Mouse (Mus musculus): Measurements from ENCODE around the gene Pnpla3. TPM values are rescaled to one million over a fixed set of nuclear protein-coding genes. Genes with fewer than 3 reads are reported as not detected.

Gene Pnpla3
- polyA plus RNA-seq, 1 experiment, result 39.9 TPM

DNA sequence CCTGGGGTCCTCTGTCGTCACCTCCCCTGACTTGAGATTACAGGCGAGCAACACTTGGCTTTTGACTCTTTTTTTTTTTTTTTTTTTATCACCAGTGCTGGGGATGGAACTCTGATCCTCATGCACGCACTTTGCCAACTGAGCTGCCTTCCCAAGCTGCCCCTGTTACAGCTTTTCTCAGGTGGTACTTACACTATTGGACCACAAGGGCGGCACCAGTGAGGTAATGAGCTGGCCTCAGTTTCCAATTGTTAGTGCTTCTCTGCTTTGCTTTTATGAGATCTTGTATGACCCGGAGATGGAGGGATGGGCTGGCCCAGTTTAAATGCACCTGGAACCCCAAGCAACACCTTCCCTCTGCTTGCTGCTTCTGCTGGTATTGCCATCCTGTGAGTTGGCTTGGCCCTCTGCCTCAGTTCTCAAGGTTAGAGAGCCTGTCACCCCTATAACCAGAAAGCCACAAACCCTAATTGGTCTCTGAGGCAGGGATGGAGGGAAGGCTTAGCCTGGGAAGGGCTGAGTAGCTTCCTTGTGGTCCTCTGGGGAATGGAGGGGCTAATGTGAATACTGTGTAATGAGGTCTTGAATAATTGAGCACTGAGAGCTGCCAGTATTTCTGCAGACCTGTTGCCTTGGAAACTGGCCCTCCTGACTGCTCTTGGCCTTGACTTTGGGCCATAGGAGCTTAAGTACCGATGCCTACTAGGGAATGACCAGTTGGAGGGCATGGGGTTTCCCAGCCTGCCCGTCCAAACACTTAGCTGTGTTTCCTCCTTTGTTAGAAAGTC is 67.4 kb downstream of the Pnpla3 start:
- Histone ChIP-seq H3K27ac (ENCODE audit: insufficient read depth, low read length) (no peak overlapping the region), H3K27me3 (ENCODE audit: control insufficient read depth, insufficient read depth, low read length) (no peaks in the 10 kb centered on the region), H3K4me3 (replicated peaks; ENCODE audit: insufficient read depth, low read depth, low read length) (no peak overlapping the region), H3K4me1 (ENCODE audit: control insufficient read depth, insufficient read depth, low read length) (peaks cover 4% of the 10 kb centered on the region; the same call in 1 of the 2 replicates)
- DNase-seq, result no peak
- 78% methylated on average over 7 of the region's 7 CpGs for WGBS
- no peak for TF ChIP-seq CTCF (IDR thresholded peaks at IDR 0.05; ENCODE audit: borderline replicate concordance, insufficient read depth, low read depth, low read length)
- no peak for TF ChIP-seq POLR2A (IDR thresholded peaks at IDR 0.05; ENCODE audit: borderline replicate concordance, insufficient read depth, low read length)

DNA sequence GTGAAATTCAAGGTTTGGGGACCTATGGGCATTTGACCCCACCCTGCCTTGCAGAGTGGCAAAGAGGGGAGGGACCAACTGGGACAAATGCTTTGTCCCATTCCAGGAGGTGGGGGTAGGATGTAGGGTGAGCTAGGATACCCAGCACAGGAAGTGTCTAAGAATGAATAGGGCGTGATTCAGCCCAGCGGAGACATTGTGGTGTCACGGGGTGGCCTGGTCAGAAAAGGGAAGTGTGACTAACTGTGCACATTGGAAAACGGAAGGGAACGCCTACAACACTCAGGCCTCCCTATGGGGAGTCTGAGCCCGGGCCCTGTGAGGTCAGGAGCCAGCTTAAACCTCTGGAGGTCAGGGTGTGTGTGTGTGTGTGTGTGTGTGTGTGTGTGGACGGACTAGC is 68.0 kb downstream of the Pnpla3 start:
- Histone ChIP-seq H3K4me3 (replicated peaks; ENCODE audit: insufficient read depth, low read depth, low read length) (no peak overlapping the region), H3K27me3 (ENCODE audit: control insufficient read depth, insufficient read depth, low read length) (no peaks in the 10 kb centered on the region), H3K4me1 (ENCODE audit: control insufficient read depth, insufficient read depth, low read length) (peaks cover 3% of the 10 kb centered on the region; the same call in 1 of the 2 replicates), H3K27ac (ENCODE audit: insufficient read depth, low read length) (no peak overlapping the region)
- no peak for DNase-seq
- 70% methylated on average over 7 of the region's 7 CpGs for WGBS
- TF ChIP-seq CTCF (IDR thresholded peaks at IDR 0.05; ENCODE audit: borderline replicate concordance, insufficient read depth, low read depth, low read length), result no peak
- no peak for TF ChIP-seq POLR2A (IDR thresholded peaks at IDR 0.05; ENCODE audit: borderline replicate concordance, insufficient read depth, low read length)

Other genes with a start within 250 kb of the Pnpla3 start
- gene Efcab6, start 102.5 kb upstream of the Pnpla3 start, polyA plus RNA-seq (2012; rRNA removed), result 0.32 and 0.70 TPM in 2 replicates
- gene Sult4a1, start 62.1 kb upstream of the Pnpla3 start, polyA plus RNA-seq (2012; rRNA removed), result 334 and 363 TPM in 2 replicates
- gene Pnpla5, start 44.7 kb upstream of the Pnpla3 start, polyA plus RNA-seq (2012; rRNA removed), result not detected in 2 replicates
- gene Samm50, start 24.4 kb downstream of the Pnpla3 start, polyA plus RNA-seq (2012; rRNA removed), result 56.4 and 57.1 TPM in 2 replicates
- gene Parvb, start 64.2 kb downstream of the Pnpla3 start, polyA plus RNA-seq (2012; rRNA removed), result 16.4 and 18.1 TPM in 2 replicates
- 1.3 and 1.4 TPM in 2 replicates for gene Parvg, start 156.2 kb downstream of the Pnpla3 start, polyA plus RNA-seq (2012; rRNA removed)

Data from cerebellum, adult 2 months (tissue).